Mouse (Mus musculus) adrenal gland, adult 8-10 months (tissue): ENCODE data around the gene Spocd1. TPM values are rescaled to one million over a fixed set of nuclear protein-coding genes. Genes with fewer than 3 reads are reported as not detected.
"Not testable (repeated sequence)": the region's sequence is repeated elsewhere in the genome, so short reads cannot be mapped to it uniquely, and the experiment has no call there.

Experiments
- DNase-seq: peaks from one replicate; pipeline ENCODE4 v3.0.0; 2022
- total RNA-seq, 4 experiments: library from RNA; stranded (reverse); gene quantifications; 2 replicates each; pipeline ENCODE4 v1.2.4; 2022

Spocd1 gene
- total RNA-seq: 1 to 10 TPM; 1.2 to 2.7 (median 2.1) TPM

DNA sequence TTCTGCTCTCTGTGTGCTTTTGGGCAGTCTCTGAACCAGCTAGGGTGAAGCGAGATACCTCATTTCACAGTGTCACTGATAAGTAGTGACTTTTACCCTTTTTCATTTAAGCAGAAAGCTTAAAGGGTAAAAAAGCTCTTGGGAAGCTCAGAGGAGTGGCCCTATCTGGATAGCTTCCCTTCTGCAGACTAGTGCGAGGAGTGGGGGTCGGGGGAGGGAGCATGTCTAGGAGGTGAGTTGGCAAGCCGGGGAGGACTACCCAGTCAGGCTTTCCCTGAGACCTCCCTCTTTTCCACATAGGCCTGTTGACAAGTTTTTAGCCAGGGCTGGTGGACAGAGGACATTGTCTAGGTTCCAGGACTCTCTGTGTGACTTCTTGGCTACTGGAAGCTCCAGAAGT is at the start of gene Spocd1:
TSS of gene Spocd1 (plus strand) at position 301 of the 400 bp plus-strand sequence.
- no peak for DNase-seq

DNA sequence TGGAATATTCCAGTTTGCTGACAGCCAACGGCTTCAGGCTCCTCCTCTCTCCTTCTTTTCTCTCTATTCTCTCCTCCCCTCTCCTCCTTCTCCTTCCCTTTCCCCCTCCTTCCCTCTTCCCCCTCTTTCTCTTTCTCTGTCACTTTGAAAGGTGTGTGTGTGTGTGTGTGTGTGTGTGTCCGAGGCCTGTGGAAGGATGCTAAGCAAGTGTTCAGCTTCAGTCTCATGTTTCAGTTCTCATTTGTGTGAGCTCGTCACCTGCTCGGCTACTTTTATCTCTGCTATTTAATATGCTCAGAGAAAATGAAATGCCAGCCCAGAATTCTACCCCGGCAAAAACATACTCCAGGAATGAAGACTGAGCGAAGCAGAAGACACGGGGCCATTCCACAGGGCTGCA is 48.4 kb upstream of the Spocd1 start:
- no peak for DNase-seq

DNA sequence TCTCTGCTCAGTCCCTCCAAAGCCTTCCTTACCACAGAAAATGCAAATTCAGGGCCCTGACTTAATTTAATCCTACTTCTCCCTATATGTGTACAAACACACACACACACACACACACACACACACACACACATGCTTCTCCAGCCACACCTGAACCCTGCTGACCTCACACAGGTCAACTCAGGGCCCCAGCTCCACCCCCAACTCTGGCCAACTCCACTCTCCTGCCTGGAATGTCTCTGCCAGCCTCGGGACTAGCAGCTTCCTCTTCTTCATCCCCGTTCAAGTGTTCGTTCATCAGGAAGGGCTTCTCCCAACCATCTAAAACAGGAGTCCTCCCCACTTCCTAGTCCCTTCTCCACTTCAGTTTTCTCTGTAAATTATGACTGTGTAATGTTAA is 47.4 kb upstream of the Spocd1 start:
- no peak for DNase-seq

DNA sequence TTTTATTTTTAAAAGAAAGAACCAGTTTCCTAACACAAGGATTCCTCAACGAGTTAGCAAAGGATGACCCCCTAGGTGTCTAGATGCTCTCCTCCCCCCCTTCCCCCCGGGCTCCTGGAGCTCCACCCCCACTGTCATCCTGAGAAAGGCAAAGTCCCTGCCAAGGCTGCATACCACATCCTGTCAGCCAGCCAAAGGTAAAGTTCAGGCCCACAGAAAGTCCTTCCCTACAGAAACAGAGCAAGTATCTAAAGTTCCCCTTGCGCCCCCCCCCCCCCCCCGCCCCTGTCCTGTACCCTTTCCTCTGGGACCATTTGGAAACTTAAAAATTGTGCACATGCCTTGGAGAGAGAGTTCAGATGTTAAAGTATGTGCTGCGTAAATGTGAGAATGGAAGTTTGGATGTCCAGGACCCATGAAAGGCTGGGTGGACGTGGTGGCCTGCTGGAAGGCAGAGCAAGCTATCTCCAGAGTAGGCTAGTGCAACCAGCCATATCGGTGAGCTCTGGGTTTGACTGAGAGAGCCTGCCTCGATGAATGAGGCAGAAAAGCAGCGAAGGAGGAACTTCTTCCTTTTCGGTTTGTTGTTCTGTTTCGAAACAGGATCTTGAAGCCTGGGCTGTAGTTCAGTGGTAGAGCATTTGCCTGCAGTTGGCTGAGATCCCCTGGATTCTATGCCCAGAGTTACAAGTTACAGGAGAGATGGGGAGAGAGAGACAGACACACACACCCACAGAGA is 46.3 kb upstream of the Spocd1 start:
- DNase-seq: no peak

DNA sequence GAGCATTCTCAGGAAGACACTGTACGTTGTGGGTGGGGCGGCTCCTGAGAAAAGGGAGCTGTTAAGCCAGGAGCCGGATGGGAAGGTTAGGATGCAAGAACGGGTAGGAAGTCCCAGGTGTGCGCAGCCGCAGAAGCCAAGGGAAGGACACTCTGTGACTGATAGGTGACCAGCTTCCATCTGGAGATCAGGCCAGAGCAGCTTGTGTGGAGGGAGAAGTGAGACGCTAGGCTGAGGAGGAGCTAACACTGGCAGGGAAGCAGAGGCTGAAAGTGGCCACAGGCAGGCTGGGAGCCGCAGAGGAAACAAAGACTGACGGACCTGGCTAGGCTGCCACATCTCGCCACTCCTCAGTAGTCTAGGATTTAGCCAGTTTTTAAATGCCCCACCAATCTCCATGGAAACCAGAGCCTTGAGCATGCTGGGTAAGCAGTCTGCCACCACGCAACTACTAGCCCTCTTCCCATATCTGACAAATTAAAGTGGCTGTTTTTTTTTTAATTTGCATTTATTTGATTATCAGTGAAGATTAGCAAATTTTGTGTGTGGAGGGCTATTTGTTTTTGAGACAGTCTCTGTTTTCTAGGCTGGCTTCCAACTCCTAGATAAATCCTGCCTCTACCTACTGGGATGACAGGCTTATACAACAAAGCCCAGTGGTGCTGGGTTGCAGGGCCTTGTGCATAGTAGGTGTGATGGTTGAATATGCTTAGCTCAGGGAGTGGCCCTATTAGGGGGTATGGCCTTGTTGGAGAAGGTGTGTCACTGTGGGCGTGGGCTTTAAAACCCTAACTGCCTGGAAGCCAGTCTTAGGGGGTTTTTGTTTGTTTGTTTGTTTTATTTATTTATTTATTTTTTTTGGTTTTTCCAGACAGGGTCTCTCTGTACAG is 44.8 kb upstream of the Spocd1 start:
- no peak for DNase-seq

DNA sequence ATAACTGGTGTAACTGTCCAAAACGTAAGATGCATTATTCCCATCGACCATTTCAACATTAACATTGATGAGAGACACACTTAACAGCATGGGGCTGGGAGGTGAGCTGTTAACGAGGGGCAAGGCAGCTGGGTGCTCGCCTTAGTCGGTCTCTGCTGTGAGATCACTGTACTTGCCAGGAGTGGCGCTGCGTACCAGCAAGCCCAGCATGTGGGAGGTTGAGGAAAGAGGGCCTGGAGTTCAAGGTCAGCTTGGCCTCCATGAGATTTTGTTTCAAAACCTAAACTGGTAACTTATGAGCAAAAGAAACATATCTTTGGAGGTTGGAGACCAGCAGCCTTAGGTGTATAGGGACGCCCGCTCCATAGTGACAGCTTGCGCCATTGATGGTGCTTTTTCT is 39.4 kb upstream of the Spocd1 start:
- no peak for DNase-seq

DNA sequence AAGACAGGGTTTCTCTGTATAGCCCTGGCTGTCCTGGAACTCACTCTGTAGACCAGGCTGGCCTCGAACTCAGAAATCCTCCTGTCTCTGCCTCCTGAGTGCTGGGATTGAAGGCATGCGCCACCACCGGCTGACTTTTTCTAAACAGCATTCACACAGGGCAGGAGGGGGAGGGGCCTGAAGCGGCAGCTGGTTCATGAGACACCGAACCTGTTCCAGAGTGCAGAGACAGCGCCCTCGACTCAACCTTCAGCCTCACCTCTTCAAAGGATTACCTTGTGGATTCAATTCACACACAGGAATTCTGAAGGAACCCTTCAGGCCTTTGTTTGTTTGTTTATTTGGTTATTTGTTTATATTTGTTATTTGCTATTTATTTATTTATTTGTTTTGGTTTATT is 39.0 kb upstream of the Spocd1 start:
- DNase-seq: no peak

DNA sequence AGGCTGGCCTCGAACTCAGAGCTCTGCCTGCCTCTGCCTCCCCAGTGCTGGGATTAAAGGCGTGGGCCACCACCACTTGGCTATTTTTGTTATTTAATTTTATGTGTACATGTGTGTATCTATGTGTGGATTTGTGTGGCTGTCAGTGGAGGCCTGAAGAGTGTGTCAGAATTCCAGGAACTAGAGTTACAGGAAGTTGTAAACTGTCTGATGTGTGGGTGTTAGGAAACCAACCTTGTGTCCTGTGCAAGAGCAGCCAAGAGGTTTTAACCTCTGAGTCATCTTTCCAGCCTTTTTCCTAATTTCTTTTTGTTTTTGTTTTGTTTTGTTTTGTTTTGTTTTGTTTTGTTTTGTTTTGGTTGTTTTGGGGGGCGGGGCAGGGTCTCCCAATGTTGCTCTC is 34.2 kb upstream of the Spocd1 start:
- no peak for DNase-seq

DNA sequence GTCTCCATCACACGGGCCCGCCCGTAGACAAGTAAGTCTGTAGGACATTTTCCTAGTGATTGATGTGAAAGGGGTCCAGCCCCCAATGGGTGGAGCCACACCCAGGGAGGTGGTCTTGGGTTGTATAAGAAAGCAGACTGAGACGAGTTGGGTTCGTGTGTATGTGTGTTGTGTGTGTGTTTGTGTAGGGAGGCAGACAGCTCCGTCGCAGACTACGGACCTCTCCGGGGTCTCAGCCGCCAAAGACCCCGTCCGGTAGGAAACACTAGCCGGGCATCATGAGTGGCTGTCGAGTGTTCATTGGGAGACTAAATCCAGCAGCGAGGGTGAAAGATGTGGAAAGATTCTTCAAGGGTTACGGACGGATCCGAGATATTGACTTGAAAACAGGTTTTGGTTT is 30.2 kb upstream of the Spocd1 start:
- DNase-seq: not testable (repeated sequence)

DNA sequence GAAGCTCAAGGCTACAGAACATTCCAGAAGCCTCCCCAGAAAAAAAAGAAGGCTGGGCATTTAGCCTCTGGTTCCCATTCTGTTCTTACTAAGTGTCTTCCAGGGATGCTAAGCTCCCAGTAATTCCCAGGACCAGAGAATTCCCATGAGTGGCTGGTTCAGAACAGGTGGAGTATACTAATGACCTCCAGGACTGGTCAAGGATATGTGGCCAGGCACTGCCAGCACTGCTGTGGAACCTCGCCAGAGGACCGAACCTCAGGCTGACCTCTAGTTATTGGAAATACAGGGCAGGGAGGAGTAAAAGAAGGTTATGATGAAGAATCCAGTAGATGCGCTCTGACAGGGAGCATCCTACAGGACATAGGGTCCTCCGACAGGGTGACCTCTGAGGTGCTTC is 26.7 kb upstream of the Spocd1 start:
- no peak for DNase-seq

DNA sequence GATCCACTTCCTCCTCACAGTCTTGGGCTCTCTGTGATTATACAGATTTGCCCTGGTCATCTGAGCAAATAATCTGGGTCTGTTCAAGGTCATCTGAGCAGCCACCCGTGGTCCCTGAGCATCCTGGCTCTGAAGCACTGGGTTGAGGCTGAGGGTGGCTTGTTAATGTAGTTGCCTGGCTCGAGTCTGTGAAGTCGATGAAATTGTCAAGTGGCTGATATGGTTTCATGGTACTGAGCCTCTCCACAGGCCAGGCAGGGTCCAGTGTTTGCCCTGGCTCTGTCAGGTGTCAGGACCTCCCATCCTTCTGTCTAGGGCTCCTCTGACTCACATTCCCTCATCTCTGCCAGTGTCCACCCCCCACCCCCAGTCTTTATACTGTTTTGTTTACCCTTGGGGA is 25.5 kb upstream of the Spocd1 start:
- DNase-seq: no peak

DNA sequence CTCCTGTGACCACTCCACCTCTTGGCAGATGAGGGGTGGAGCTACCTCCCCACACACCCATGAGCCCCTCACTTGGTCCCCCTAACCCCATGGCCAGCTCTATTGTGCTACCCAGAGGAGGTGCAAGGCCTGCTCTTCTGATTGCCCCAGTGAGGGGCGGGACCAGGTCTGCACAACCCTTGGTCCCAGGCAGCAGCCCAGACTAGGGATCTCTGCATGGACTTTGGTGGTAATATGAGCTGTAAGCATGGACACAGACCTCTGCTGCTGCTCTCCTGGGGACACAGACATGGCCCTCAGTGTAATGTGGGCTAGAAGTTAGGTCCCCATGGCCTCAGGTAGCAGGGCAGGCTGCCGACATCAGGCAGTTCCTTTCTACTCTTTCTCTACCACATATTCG is 24.0 kb upstream of the Spocd1 start:
- no peak for DNase-seq

DNA sequence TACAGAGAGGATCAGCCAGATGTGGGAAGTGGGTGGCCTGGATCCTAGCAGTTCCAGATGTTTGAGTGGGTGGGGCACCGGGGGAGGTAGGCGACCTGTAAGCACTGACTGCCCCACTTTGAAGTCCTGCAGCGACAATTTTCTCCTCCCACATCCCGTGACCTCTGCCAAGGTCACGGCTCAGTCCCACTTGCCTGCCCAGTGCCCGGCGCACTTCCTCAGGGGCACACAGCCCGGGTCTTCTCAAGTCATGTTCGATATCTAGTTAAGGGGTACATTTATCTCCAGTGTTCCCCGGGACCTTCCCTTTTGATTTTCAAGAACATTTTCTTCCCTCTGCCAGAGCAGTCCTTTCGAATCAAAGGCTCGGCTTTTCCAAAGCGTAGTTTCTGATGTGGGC is 23.0 kb upstream of the Spocd1 start:
- DNase-seq: peak; percentile 56

DNA sequence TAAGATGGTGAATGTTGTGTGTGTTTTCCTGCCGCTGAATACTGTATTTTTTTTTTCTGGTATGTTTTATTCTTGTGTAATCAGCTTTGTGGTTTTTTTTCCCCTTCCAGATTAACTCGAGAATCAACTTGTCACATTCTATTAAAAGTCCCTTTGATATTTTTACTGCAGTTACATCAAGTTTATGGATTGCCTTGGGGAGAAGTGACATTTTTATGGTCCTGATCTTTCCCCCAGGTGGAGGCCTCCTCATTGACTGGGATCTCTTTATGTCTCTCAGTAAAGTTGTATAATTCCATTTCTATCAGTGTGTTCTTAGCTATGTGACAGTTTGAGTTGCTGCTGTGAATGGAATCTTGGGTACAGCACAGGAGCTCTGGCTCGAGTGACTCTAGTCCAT is 20.2 kb upstream of the Spocd1 start:
- no peak for DNase-seq

DNA sequence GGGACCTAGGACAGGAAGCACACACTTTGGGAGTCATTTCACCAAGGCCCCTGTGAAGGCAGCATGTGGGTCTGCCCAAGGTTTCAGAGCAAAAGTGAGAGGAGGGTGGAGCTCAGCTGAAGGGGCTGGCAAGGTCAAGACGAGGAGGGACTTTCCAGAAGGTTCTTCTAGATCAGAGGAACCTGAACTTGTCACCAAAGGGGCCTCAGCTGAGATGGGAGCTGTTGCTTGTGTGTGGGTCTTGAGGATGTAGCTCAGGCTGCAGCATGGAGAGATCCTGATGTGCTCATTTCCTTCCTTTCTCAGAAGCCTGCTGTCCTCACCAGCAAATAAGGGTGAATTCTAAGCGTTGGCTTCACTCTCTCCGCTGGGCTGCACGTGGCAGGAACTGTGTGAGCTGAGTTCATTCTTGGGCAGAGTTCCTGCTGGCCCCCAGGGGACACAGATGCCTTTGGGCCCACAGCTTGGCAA is 19.8 kb upstream of the Spocd1 start:
- peak; percentile 55 for DNase-seq

DNA sequence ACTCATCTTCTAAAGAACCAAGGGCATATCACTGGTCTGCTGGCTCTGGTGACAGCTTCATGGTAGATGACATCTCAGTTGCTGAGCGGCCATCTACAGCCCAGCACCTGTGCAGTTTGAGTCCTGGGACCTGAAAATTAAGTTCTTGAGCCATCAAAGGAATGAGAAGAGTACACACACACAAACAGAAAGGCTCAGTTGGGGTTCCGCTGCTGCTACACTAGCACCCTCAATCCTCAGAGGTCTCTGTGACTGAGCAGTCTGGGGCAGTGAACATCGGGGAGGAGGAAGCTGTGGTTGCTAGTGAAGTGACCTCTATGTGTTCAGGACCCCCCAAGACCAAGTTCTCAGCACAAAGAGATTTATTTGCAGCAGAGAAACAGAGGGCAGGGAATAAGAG is 16.1 kb upstream of the Spocd1 start:
- no peak for DNase-seq

DNA sequence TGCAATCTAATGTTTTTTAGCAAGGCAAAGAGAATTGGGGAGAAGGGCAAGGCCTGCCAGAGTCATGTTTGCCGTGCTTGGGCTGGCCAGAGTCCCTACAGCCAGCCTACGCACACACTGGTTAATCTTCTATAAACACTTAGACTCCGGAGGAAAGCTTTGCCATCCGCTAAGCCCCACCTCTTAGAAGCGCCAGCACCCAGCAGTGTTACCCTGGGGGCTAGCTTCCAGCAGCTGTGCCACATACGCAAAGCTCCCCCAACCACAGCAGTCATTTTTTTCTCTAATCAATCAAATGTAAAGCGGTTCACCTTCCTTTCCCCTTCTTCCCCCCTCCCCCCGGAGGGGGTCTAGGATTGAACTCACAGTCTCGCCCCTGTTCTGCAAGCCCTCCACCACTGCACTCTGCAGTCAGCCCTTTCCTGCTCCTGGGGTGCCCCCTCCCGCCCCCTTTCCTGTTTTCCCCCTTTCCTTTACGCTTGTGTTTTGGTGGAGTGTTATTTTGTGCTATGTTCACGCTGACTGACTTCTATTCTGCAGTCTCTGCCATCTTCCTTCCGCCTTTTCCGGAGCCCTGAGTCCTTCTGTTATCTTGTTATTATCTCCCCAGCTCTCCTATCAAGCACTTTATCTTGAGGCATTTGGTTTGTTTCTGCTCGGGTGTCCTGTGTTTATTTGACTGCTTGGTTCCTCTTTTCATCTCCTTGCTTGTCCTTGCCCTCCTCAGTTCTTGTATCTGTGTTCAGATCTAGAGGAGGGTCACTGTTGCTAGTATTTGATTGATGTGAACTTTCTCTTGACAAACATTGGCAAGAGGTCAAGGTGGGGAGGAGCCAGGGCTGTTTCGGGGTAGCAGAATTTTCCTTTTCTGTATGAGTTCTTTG is 15.0 kb upstream of the Spocd1 start:
- peak; percentile 82 for DNase-seq

DNA sequence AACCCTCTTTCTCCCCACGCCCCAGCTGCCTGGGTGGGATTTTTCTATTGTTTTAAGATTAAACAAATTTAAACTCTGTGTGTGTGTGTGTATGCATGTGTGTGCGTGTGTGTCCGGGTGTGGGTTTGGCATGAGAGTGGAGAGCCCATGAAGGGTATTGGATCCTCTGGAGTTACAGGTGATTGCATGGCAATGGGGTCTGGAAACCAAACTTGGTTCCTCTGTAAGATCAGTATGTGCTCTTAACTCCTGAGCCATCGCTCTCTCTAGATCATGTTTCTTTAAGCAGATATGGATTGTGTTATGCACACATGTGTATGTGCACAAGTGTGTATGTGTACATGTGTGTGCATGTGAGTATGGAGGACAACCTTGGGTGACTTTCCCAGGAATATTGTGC is 14.4 kb upstream of the Spocd1 start:
- no peak for DNase-seq

DNA sequence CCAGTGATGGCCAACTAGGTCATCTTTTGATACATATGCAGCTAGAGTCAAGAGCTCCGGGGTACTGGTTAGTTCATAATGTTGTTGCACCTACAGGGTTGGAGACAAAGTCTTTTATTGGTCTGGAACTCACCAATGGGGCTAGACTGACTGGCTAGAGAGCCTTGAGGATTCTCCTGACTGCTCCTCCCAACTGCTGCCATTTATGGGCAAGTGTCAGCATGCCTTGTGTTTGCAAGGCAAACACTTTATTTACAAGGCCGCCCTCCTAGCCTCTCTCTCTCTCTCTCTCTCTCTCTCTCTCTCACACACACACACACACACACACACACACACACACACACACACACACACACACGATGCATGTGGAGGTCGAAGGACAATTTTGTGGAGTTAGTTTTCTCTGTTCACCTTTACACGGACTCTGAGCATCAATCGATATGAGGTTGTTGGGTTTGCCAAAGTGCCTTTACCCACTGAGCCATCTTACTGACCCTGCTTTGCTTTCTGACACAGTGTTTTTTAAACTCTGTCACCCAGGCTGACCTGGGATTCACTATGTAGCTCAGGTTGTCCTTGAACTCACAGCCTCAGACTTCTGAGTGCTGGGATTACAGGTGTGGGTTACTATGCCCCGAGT is 13.6 kb upstream of the Spocd1 start:
- DNase-seq: no peak

DNA sequence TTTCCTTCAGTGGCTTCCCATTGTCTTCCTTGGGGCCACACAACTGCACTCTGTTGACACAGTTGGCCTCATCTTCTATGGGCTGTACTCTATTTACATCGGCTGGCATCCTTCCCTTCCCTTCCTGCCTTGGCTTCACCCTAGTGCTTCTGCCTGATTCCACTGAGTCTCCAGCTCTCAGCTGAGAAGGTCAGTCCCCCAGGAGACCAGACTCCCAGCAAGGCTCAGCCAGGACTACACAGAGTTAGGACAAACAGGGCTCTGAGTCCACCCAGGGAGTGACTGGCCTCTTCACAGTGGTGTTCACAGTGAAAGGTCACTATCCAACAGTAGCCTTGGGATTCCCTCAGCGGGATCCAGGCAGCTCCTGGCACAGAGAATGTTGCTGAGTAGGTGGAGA is 12.9 kb upstream of the Spocd1 start:
- DNase-seq: peak; percentile 78

DNA sequence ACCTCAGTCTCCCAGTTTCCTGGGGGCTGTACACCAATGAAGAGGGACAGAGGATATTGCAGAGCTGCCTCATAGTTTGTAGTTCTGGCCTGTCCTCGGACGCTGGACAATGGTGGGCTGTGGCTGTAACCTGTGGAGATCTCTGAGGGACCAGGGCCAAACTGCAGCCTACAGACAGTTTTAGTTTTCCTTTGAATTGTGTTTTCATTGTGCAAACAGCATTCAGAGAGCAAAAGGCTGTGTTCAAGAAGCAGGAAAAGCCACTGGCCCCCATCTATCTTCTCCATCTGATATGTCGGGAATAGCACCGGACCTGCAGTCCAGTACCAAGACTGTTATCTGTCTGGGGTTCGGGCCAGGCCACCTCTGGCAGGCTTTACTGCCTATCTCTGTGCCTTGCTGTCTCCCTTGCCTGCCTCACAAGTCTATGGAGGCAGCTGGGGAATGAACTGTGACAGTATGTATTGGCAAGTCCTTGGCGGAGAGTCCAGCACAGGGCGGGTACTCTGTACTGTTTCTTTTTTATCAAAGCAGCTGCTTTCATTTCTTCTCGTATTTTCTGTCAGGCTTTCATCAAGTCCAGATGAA is 11.9 kb upstream of the Spocd1 start:
- DNase-seq: no peak

DNA sequence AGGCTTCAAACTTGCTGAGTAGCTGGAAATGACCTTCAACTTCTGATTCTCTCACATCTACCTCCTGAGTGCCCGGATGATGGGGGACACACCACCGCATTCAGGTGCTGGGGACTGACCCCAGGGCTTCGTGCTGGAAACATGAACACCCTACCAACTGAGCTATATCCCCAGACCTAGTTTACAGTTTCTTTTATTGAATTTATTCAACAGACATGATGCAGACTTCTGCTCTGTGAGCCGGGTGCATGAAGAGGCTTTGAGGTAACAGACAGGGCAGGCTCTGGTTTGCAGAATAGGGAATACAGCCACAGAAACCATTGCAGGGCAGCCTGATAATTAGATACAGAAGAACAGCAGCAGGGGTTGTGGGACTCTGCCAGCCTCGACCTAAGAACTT is 10.6 kb upstream of the Spocd1 start:
- DNase-seq: no peak
